Mouse (Mus musculus) midbrain, embryonic 14.5 days (tissue): Measurements from ENCODE around the gene Nrf1. TPM values are rescaled to one million over a fixed set of nuclear protein-coding genes. Genes with fewer than 3 reads are reported as not detected.

Source experiments
- ATAC-seq: fragments of 200-750 bp; cut with Nextera tagmentation; 2 replicates; pipeline ENCODE4 v1.8.0; 2017; ENCODE audit warnings: moderate number of reproducible peaks, moderate library complexity; ENCODE audit not compliant: low FRiP score, low TSS enrichment
- DNase-seq: peaks from one replicate; pipeline ENCODE4 v3.0.0-alpha.2; 2015
- H3K27ac ChIP-seq: fragments of 300-500 bp; sonication (generic); replicated peaks from 2 replicates; pipeline ENCODE4 v1.5.1; 2014; ENCODE audit warnings: mild to moderate bottlenecking, low read depth, low read length, moderate library complexity
- H3K27me3 ChIP-seq: fragments of 300-500 bp; sonication (generic); 2 replicates; pipeline ENCODE4 v1.6.1; 2014; ENCODE audit warnings: low read length, control low read depth, mixed read lengths; ENCODE audit not compliant: control insufficient read depth, insufficient read depth
- H3K36me3 ChIP-seq: fragments of 300-500 bp; sonication (generic); 2 replicates; pipeline ENCODE4 v1.6.1; 2014; ENCODE audit warnings: low read length, control low read depth; ENCODE audit not compliant: control insufficient read depth, insufficient read depth
- H3K4me1 ChIP-seq: fragments of 300-500 bp; sonication (generic); 2 replicates; pipeline ENCODE4 v1.6.1; 2014; ENCODE audit warnings: mild to moderate bottlenecking, antibody characterized with exemption, low read length, control low read depth; ENCODE audit not compliant: control insufficient read depth, insufficient read depth
- H3K4me2 ChIP-seq: fragments of 300-500 bp; sonication (generic); 2 replicates; pipeline ENCODE4 v1.6.1; 2014; ENCODE audit warnings: mild to moderate bottlenecking, low read length, moderate library complexity
- H3K4me3 ChIP-seq: fragments of 300-500 bp; sonication (generic); replicated peaks from 2 replicates; pipeline ENCODE4 v1.5.1; 2014; ENCODE audit warnings: low read depth, low read length
- H3K9ac ChIP-seq: fragments of 300-500 bp; sonication (generic); replicated peaks from 2 replicates; pipeline ENCODE4 v1.6.1; 2014; ENCODE audit warnings: mild to moderate bottlenecking, low read length, moderate library complexity
- H3K9me3 ChIP-seq: fragments of 300-500 bp; sonication (generic); 2 replicates; pipeline ENCODE4 v1.6.1; 2016; ENCODE audit warnings: low read length, control low read depth, mixed read lengths; ENCODE audit not compliant: control insufficient read depth
- WGBS: fragments of 180-500 bp; shearing (Covaris S2); extraction: QIAGEN DNeasy Blood & Tissue Kit; methylation state at CpG from one replicate; pipeline ENCODE4 v1.1.7; 2014; 5-methylcytosine and 5-hydroxymethylcytosine counted together
- polyA plus RNA-seq: library from polyadenylated mRNA; unstranded; fragments of >200 nt; fragmentation: Nextera tagmentation; extraction: Ambion mirVana; gene quantifications from 2 replicates; pipeline ENCODE4 v1.2.1, GENCODE M21; 2014

The Nrf1 gene
- polyA plus RNA-seq, 1 experiment from 2014 or later: 42.8 TPM

GRCm38 (mm10) chr6:30053116-30053515, 5.3 kb downstream of the Nrf1 start:
- Histone ChIP-seq H3K4me2 (no peak overlapping the region), H3K36me3 (no peaks in the 10 kb centered on the region; the same call in 1 of the 2 replicates), H3K27me3 (no peaks in the 10 kb centered on the region), H3K4me1 (peaks cover 23% of the 10 kb centered on the region), H3K9me3 (no peaks in the 10 kb centered on the region), H3K27ac (no peak overlapping the region), H3K4me3 (no peak overlapping the region), H3K9ac (no peak overlapping the region)
- 74% methylated on average over 1 of the region's 1 CpGs for WGBS
- DNase-seq (no peak), ATAC-seq (no peak)

GRCm38 (mm10) chr6:30062544-30062943, 14.8 kb downstream of the Nrf1 start:
- Histone ChIP-seq H3K4me1 (no peaks in the 10 kb centered on the region), H3K9ac (no peak overlapping the region)

GRCm38 (mm10) chr6:30065369-30065768, 17.6 kb downstream of the Nrf1 start:
- no peaks in the 10 kb centered on the region for H3K36me3 ChIP-seq
- no peak overlapping the region for H3K4me3 ChIP-seq
- H3K9ac ChIP-seq: no peak overlapping the region
- no peak for DNase-seq
- H3K4me1 ChIP-seq: no peaks in the 10 kb centered on the region
- WGBS: 98% methylated on average over 2 of the region's 2 CpGs
- no peaks in the 10 kb centered on the region for H3K27me3 ChIP-seq
- H3K27ac ChIP-seq: no peak overlapping the region
- H3K9me3 ChIP-seq: no peaks in the 10 kb centered on the region
- no peak overlapping the region for H3K4me2 ChIP-seq
- no peak for ATAC-seq

More at GRCm38 (mm10) chr6:30062544-30062943, 14.8 kb downstream of the Nrf1 start:
- no peak for DNase-seq
- Histone ChIP-seq H3K4me2 (no peak overlapping the region), H3K27me3 (no peaks in the 10 kb centered on the region), H3K4me3 (no peak overlapping the region), H3K27ac (no peak overlapping the region), H3K36me3 (no peaks in the 10 kb centered on the region), H3K9me3 (no peaks in the 10 kb centered on the region)
- whole genome bisulfite sequencing: 92% methylated on average over 2 of the region's 2 CpGs
- ATAC-seq: no peak

GRCm38 (mm10) chr6:30066746-30067145, 19.0 kb downstream of the Nrf1 start:
- Histone ChIP-seq H3K9me3 (no peaks in the 10 kb centered on the region), H3K27me3 (no peaks in the 10 kb centered on the region), H3K9ac (no peak overlapping the region), H3K36me3 (no peaks in the 10 kb centered on the region), H3K4me2 (no peak overlapping the region), H3K4me1 (no peaks in the 10 kb centered on the region), H3K27ac (no peak overlapping the region), H3K4me3 (no peak overlapping the region)
- ATAC-seq: no peak
- 99% methylated on average over 2 of the region's 2 CpGs for WGBS
- DNase-seq: no peak

- H3K27ac ChIP-seq: no peak overlapping the region
- WGBS: 93% methylated on average over 3 of the region's 3 CpGs
- H3K27me3 ChIP-seq: no peaks in the 10 kb centered on the region
- no peaks in the 10 kb centered on the region for H3K4me1 ChIP-seq
- no peak overlapping the region for H3K9ac ChIP-seq
- H3K9me3 ChIP-seq: no peaks in the 10 kb centered on the region
- no peaks in the 10 kb centered on the region for H3K36me3 ChIP-seq
- no peak for DNase-seq
- no peak overlapping the region for H3K4me3 ChIP-seq
- no peak overlapping the region for H3K4me2 ChIP-seq
- no peak for ATAC-seq
These were observed 24.7 kb downstream of the Nrf1 start for GRCm38 (mm10) chr6:30072476-30072875.

- Histone ChIP-seq H3K9me3 (no peaks in the 10 kb centered on the region), H3K27ac (0 out of 2 replicates have a peak overlapping the region, but pooled peaks have one; percentile 26), H3K9ac (no peak overlapping the region), H3K4me3 (no peak overlapping the region), H3K27me3 (no peaks in the 10 kb centered on the region), H3K36me3 (no peaks in the 10 kb centered on the region), H3K4me2 (no peak overlapping the region), H3K4me1 (0 out of 2 replicates have a peak, but pooled peaks cover 10% of the 10 kb centered on the region)
- 25% methylated on average over 4 of the region's 4 CpGs for WGBS
- peak; percentile 56 for DNase-seq
- no peak; the same call in 1 of the 2 replicates for ATAC-seq
These were observed 31.2 kb downstream of the Nrf1 start for GRCm38 (mm10) chr6:30078938-30079529.

- no peak overlapping the region for H3K9ac ChIP-seq
These were observed 33.6 kb downstream of the Nrf1 start for GRCm38 (mm10) chr6:30081339-30081738.

GRCm38 (mm10) chr6:30083307-30083706, 35.5 kb downstream of the Nrf1 start:
- no peak overlapping the region for H3K4me2 ChIP-seq
- no peak overlapping the region for H3K9ac ChIP-seq
- WGBS: 30% methylated on average over 1 of the region's 1 CpGs
- DNase-seq: no peak
- H3K4me1 ChIP-seq: 0 out of 2 replicates have a peak, but pooled peaks cover 10% of the 10 kb centered on the region
- no peak overlapping the region for H3K4me3 ChIP-seq
- H3K27ac ChIP-seq: no peak overlapping the region
- H3K36me3 ChIP-seq: no peaks in the 10 kb centered on the region
- H3K27me3 ChIP-seq: no peaks in the 10 kb centered on the region
- no peak for ATAC-seq
- no peaks in the 10 kb centered on the region for H3K9me3 ChIP-seq

More at GRCm38 (mm10) chr6:30081339-30081738, 33.6 kb downstream of the Nrf1 start:
- no peak for ATAC-seq
- Histone ChIP-seq H3K4me2 (no peak overlapping the region), H3K27me3 (no peaks in the 10 kb centered on the region), H3K4me1 (0 out of 2 replicates have a peak, but pooled peaks cover 10% of the 10 kb centered on the region), H3K36me3 (no peaks in the 10 kb centered on the region), H3K4me3 (no peak overlapping the region), H3K9me3 (no peaks in the 10 kb centered on the region), H3K27ac (no peak overlapping the region)
- 79% methylated on average over 3 of the region's 3 CpGs for WGBS
- peak; percentile 69 for DNase-seq

- Histone ChIP-seq H3K27ac (no peak overlapping the region), H3K9me3 (no peaks in the 10 kb centered on the region), H3K4me1 (0 out of 2 replicates have a peak, but pooled peaks cover 5% of the 10 kb centered on the region), H3K36me3 (peaks cover 6% of the 10 kb centered on the region), H3K9ac (no peak overlapping the region), H3K27me3 (no peaks in the 10 kb centered on the region), H3K4me2 (no peak overlapping the region), H3K4me3 (no peak overlapping the region)
- ATAC-seq (no peak), DNase-seq (peak; percentile 31)
- 47% methylated on average over 2 of the region's 2 CpGs for WGBS
These were observed 37.6 kb downstream of the Nrf1 start for GRCm38 (mm10) chr6:30085351-30085750.
